Mouse (Mus musculus) MEL (cell line): ENCODE measurements at regions not wholly inside any gene's neighbourhood (a gene's known extent, or its start where the extent isn't known, plus 50 kb on each side); places are given as distances from the start of the nearest gene placed in this dataset.

Source experiments
- CTCF ChIP-seq, 3 experiments: IDR thresholded peaks in 2 of 3; conservative IDR thresholded peaks in 1 of 3; 2 replicates each; pipeline ENCODE4 v1.5.1; 2011 to 2012; ENCODE audit warnings: low read length in 3 of 3, low read depth in 2 of 3, mild to moderate bottlenecking in 2 of 3, improper control_type of control experiment in 1 of 3, inconsistent platforms in 1 of 3, mixed read lengths in 1 of 3, moderate library complexity in 1 of 3; ENCODE audit not compliant: control insufficient read depth in 1 of 3, insufficient read depth in 1 of 3, poor library complexity in 1 of 3, severe bottlenecking in 1 of 3
- HCFC1 ChIP-seq: IDR thresholded peaks from 2 replicates; pipeline ENCODE4 v1.6.1; 2012; ENCODE audit warnings: low read depth, mild to moderate bottlenecking, inconsistent platforms, low read length, improper control_type of control experiment, moderate library complexity
- MAFK ChIP-seq: IDR thresholded peaks from 2 replicates; pipeline ENCODE4 v1.6.1; 2011; ENCODE audit warnings: low read depth, mild to moderate bottlenecking, low read length, improper control_type of control experiment, borderline replicate concordance
- POLR2A ChIP-seq, 2 experiments: IDR thresholded peaks; 2 replicates each; pipeline ENCODE4 v1.6.1; 2011 to 2012; ENCODE audit warnings: low read length in 2 of 2, mild to moderate bottlenecking in 2 of 2, control low read depth in 1 of 2, improper control_type of control experiment in 1 of 2, low read depth in 1 of 2, moderate library complexity in 1 of 2; ENCODE audit not compliant: control insufficient read depth in 1 of 2, insufficient read depth in 1 of 2, poor library complexity in 1 of 2
- POLR2AphosphoS2 ChIP-seq: IDR thresholded peaks from 2 replicates; pipeline ENCODE4 v1.6.1; 2011; ENCODE audit warnings: low read length, improper control_type of control experiment
- SMC3 ChIP-seq: IDR thresholded peaks from 2 replicates; pipeline ENCODE4 v1.6.1; 2011; ENCODE audit warnings: low read depth, low read length, improper control_type of control experiment
- TCF12 ChIP-seq: IDR thresholded peaks from 2 replicates; pipeline ENCODE4 v1.6.1; 2014; ENCODE audit warnings: low read depth, mild to moderate bottlenecking, inconsistent platforms, low read length, improper control_type of control experiment, moderate library complexity

GRCm38 (mm10) chr14:72222836-72223235 is 268.8 kb downstream of the Gm9195 start:
- TF ChIP-seq CTCF (IDR thresholded peaks at IDR 0.05 in 2 of 3, conservative IDR thresholded peaks at IDR 0.05 in 1 of 3; ENCODE audit: control insufficient read depth in 1 of 3, insufficient read depth in 1 of 3, low read depth in 2 of 3, low read length in 3 of 3, poor library complexity in 1 of 3, severe bottlenecking in 1 of 3) = no peak
- TF ChIP-seq HCFC1 = no peak
- TF ChIP-seq SMC3 = no peak
- no peak for TF ChIP-seq POLR2A (IDR thresholded peaks at IDR 0.05; ENCODE audit: control insufficient read depth in 1 of 2, insufficient read depth in 1 of 2, low read depth in 1 of 2, low read length in 2 of 2, poor library complexity in 1 of 2)
- TF ChIP-seq TCF12 = no peak
- no peak for TF ChIP-seq POLR2AphosphoS2
- no peak for TF ChIP-seq MAFK
